Mouse (Mus musculus) erythroblast, embryonic 14.5 days (primary cell): ENCODE results near the gene Olfr95.

ENCODE experiments used
- GATA1 ChIP-seq: IDR thresholded peaks from 2 replicates; pipeline ENCODE4 v1.6.1; 2012; ENCODE audit warnings: low read length, inconsistent platforms, mixed read lengths
- TAL1 ChIP-seq: IDR thresholded peaks from 3 replicates; pipeline ENCODE4 v1.6.1; 2012; ENCODE audit warnings: low read length, inconsistent platforms, mixed read lengths

GRCm38 (mm10) chr17:37219846-37220245, 6.9 kb upstream of the Olfr95 start, which contains the start of gene Olfr96:
- TF ChIP-seq TAL1 (no peak), GATA1 (no peak)
